Comparison of ENCODE assay signal across 11 mouse cellular contexts in the genomic region with DNA sequence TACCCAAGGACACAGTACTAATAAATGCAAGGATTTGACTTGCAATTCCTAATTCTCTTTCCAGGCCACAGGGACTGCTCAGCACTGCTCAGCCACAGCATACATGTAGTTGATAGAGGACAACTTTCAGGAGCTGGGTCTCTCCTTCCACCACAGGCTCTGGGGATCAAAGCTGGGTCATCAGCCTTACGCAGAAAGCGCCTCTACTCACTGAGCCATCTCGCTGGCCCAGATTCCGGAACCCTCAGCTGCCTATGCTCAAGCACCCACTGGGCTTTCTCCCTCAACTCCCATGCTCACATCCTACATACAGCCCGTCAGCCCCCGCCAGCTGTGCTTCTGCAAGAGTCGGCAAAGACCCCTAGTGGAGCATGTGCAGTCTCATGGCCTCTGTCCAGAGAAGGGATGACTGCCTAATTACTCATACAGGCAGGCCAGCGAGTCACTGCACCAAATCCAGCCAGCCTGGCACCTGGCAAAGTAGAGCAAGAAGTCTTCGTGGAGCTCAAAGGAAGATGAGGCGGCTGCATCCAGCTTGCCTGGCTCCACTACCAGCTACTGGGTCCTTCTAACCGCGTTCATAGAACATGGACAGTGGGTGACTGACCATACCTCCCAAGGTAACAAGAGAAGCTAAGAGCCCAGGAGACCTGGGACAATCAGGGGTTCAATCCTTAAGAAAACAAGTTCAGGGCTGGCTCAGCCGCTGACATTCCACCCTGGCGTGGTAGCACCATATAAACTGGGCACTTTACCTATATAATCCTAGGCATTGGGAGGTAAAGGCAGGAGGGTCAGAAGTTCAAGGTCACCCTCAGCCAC. TPM values are rescaled to one million over a fixed set of nuclear protein-coding genes. Genes with fewer than 3 reads are reported as not detected.
DNase-seq lines count a peak whose midpoint lies in the region; ATAC-seq and TF ChIP-seq lines count a peak whose summit lies in the region.
"Had no signal": no experiment of that assay in that cellular context is flagged by ENCODE, and none has a peak within 500 bp of the region (broad histone marks: within the 10 kb centered on the region; RNA-seq: fewer than 3 reads in every experiment).

No protein-coding gene starts in this region.

- no peak for TF ChIP-seq EP300 in liver, postnatal 0 days (IDR thresholded peaks at IDR 0.05; ENCODE audit: low read depth)

- H3K27ac ChIP-seq in gastrocnemius, adult 2 months: peak overlapping the region; percentile 99
- H3K27ac ChIP-seq in liver, postnatal 0 days (ENCODE audit: low read depth): peak overlapping the region; percentile 34; the same call in 1 of the 2 replicates
- H3K27ac ChIP-seq in intestine, embryonic 15.5 days: no peak overlapping the region
- no peak overlapping the region; the same call in 1 of the 2 replicates for H3K27ac ChIP-seq in left cerebral cortex, adult 2 months

- no peak overlapping the region for H3K9ac ChIP-seq in liver, postnatal 0 days (replicated peaks)
- no peak overlapping the region for H3K9ac ChIP-seq in intestine, embryonic 15.5 days

- TF ChIP-seq CTCF in gastrocnemius, adult 2 months (IDR thresholded peaks at IDR 0.05): no peak
- no peak for TF ChIP-seq CTCF in liver, postnatal 0 days (IDR thresholded peaks at IDR 0.05; ENCODE audit: low read depth)
- TF ChIP-seq CTCF in left cerebral cortex, adult 2 months (IDR thresholded peaks at IDR 0.05): no peak

- H3K4me3 ChIP-seq in gastrocnemius, adult 2 months: peak overlapping the region; percentile 96
- no peak overlapping the region for H3K4me3 ChIP-seq in liver, postnatal 0 days (ENCODE audit: low read depth, low read length)
- H3K4me3 ChIP-seq in intestine, embryonic 15.5 days (replicated peaks): no peak overlapping the region
- no peak overlapping the region for H3K4me3 ChIP-seq in left cerebral cortex, adult 2 months

- no peak for DNase-seq in gastrocnemius, adult 2 months
- DNase-seq in gastrocnemius, adult 18-20 months (ENCODE audit: low spot score): no peak
- DNase-seq in liver, postnatal 0 days: no peak
- DNase-seq in liver (no peak), NIH3T3 (ENCODE audit: low read depth) (peak; percentile 55)
- DNase-seq in left cerebral cortex, adult 2 months (ENCODE audit: extremely low spot score in 1 of 2, low spot score in 2 of 2): no peak
- DNase-seq in thymus, postnatal 4 days: no peak
- DNase-seq: cerebellum, postnatal 36 days; gastrocnemius, postnatal 25 days; thymus, postnatal 14 days had no signal

- no peak for ATAC-seq in liver, postnatal 0 days
- ATAC-seq in intestine, embryonic 15.5 days: no peak

- intact Hi-C loops in gastrocnemius, adult 2 months (cut with DNase I): no loop called here
- intact Hi-C loops in left cerebral cortex, adult 2 months (cut with DNase I): loop anchor here (5.0 kb wide), 1 partner anchor 68 kb away; no protein-coding TSS in a partner anchor

- peaks cover 24% of the 10 kb centered on the region for H3K4me1 ChIP-seq in liver, postnatal 0 days (ENCODE audit: insufficient read depth)
- H3K4me1 ChIP-seq in intestine, embryonic 15.5 days (replicated peaks): peaks cover 53% of the 10 kb centered on the region

- no peaks in the 10 kb centered on the region for H3K9me3 ChIP-seq in liver, postnatal 0 days (ENCODE audit: low read length)
- no peaks in the 10 kb centered on the region for H3K9me3 ChIP-seq in intestine, embryonic 15.5 days

- 80% methylated on average over 14 of the region's 14 CpGs for WGBS in liver, postnatal 0 days (ENCODE audit: insufficient replicate concordance)
- 66% methylated on average over 14 of the region's 14 CpGs for WGBS in intestine, embryonic 15.5 days

- no peaks in the 10 kb centered on the region for H3K27me3 ChIP-seq in liver, postnatal 0 days (ENCODE audit: insufficient read depth, low read length)
- no peaks in the 10 kb centered on the region for H3K27me3 ChIP-seq in intestine, embryonic 15.5 days (replicated peaks)

- H3K36me3 ChIP-seq in liver, postnatal 0 days (replicated peaks; ENCODE audit: insufficient read depth, low read length): no peaks in the 10 kb centered on the region
- no peaks in the 10 kb centered on the region for H3K36me3 ChIP-seq in intestine, embryonic 15.5 days

- H3K4me2 ChIP-seq in liver, postnatal 0 days (ENCODE audit: low read depth, low read length): no peak overlapping the region
- 0 out of 2 replicates have a peak overlapping the region, but pooled peaks have one; percentile 11 for H3K4me2 ChIP-seq in intestine, embryonic 15.5 days (replicated peaks)

RNA-seq across cellular contexts. Expression of a gene that starts 3.9 kb away (rescaled TPM):
- total RNA-seq in gastrocnemius, adult 2 months (2021): 10 to 100 TPM; 26.1 to 36.7 TPM
- total RNA-seq in gastrocnemius, adult 18-20 months (2021): 10 to 100 TPM; 23.6 to 31.2 TPM
- 6.6 and 8.4 TPM in 2 replicates for polyA plus RNA-seq in liver, postnatal 0 days (2015; fragmentation: Nextera tagmentation; extraction: Ambion mirVana)
- polyA plus RNA-seq in intestine, embryonic 15.5 days (2015; fragmentation: Nextera tagmentation; extraction: Ambion mirVana): 49.4 and 51.0 TPM in 2 replicates
- 10 to 100 TPM; 73.7 to 82.2 TPM for total RNA-seq in left cerebral cortex, adult 2 months (2021)

RNA-seq across cellular contexts. Expression of a gene that starts 53.0 kb away (rescaled TPM):
- 1 to 10 TPM; 4.0 to 8.8 TPM for total RNA-seq in gastrocnemius, adult 2 months (2021)
- 10 to 100 TPM in 1 of 2 experiments, 1 to 10 TPM in 1; 6.6 to 10.1 TPM for total RNA-seq in gastrocnemius, adult 18-20 months (2021)
- 0.94 and 1.1 TPM in 2 replicates for polyA plus RNA-seq in liver, postnatal 0 days (2015; fragmentation: Nextera tagmentation; extraction: Ambion mirVana)
- 5.8 and 7.9 TPM in 2 replicates for polyA plus RNA-seq in intestine, embryonic 15.5 days (2015; fragmentation: Nextera tagmentation; extraction: Ambion mirVana)
- total RNA-seq in left cerebral cortex, adult 2 months (2021): 1 to 10 TPM; 1.6 to 3.2 TPM

RNA-seq across cellular contexts. Expression of a gene that starts 55.9 kb away (rescaled TPM):
- 10 to 100 TPM; 41.8 to 61.4 TPM for total RNA-seq in gastrocnemius, adult 2 months (2021)
- total RNA-seq in gastrocnemius, adult 18-20 months (2021): 10 to 100 TPM; 45.4 to 48.0 TPM
- 7.5 and 8.9 TPM in 2 replicates for polyA plus RNA-seq in liver, postnatal 0 days (2015; fragmentation: Nextera tagmentation; extraction: Ambion mirVana)
- 59.1 and 61.8 TPM in 2 replicates for polyA plus RNA-seq in intestine, embryonic 15.5 days (2015; fragmentation: Nextera tagmentation; extraction: Ambion mirVana)
- total RNA-seq in left cerebral cortex, adult 2 months (2021): 100 to 1,000 TPM; 153 to 159 TPM

Comparison
In these comparisons a context has a peak if more than half of its experiments do, and no peak if none do; other contexts are left out.
1. H3K27ac ChIP-seq: peak in gastrocnemius, adult 2 months (single experiment) and liver, postnatal 0 days (single experiment); none in intestine, embryonic 15.5 days (single experiment) and left cerebral cortex, adult 2 months (single experiment).